Mouse (Mus musculus): Measurements from ENCODE around the gene Mindy1. TPM values are rescaled to one million over a fixed set of nuclear protein-coding genes. Genes with fewer than 3 reads are reported as not detected.

Gene Mindy1
- 113 TPM for polyA plus RNA-seq (2014; fragmentation: Illumina TruSeq; extraction: RNeasy Lipid Tissue Mini Kit (QIAGEN cat#74804); ENCODE audit: low read depth, low replicate concordance)

GRCm38 (mm10) chr3:95281216-95282126 lies at the start of gene Mindy1, which contains the start of gene Prune1:
Gene Mindy1, plus strand, starts transcription at chr3:95281345.
Gene Prune1, minus strand, starts transcription at chr3:95282076.

GRCm38 (mm10) chr3:95241498-95241897 lies 39.6 kb upstream of the Mindy1 start, which contains the start of gene Gm128:
Gene Gm128, minus strand, starts transcription at chr3:95241598.

GRCm38 (mm10) chr3:95250783-95251424 lies 30.2 kb upstream of the Mindy1 start, which contains the start of gene Bnipl:
Gene Bnipl, minus strand, starts transcription at chr3:95251193.

GRCm38 (mm10) chr3:95307100-95307499 lies 26.0 kb downstream of the Mindy1 start, which contains the start of gene Anxa9:
Gene Anxa9, minus strand, starts transcription at chr3:95307176.

GRCm38 (mm10) chr3:95314486-95315093 lies 33.4 kb downstream of the Mindy1 start, which contains the start of gene Cers2:
Gene Cers2, plus strand, starts transcription at chr3:95314791.

Other genes starting within 250 kb of the Mindy1 start
- gene Psmd4, start 238.7 kb upstream of the Mindy1 start, polyA plus RNA-seq (2014; fragmentation: Illumina TruSeq; extraction: RNeasy Lipid Tissue Mini Kit (QIAGEN cat#74804); ENCODE audit: low read depth, low replicate concordance) = 10.4 TPM
- 14.5 TPM for gene Pip5k1a, start 174.4 kb upstream of the Mindy1 start, polyA plus RNA-seq (2014; fragmentation: Illumina TruSeq; extraction: RNeasy Lipid Tissue Mini Kit (QIAGEN cat#74804); ENCODE audit: low read depth, low replicate concordance)
- gene Vps72, start 170.3 kb upstream of the Mindy1 start, polyA plus RNA-seq (2014; fragmentation: Illumina TruSeq; extraction: RNeasy Lipid Tissue Mini Kit (QIAGEN cat#74804); ENCODE audit: low read depth, low replicate concordance) = 33.0 TPM
- 3.4 TPM for gene Tmod4, start 156.9 kb upstream of the Mindy1 start, polyA plus RNA-seq (2014; fragmentation: Illumina TruSeq; extraction: RNeasy Lipid Tissue Mini Kit (QIAGEN cat#74804); ENCODE audit: low read depth, low replicate concordance)
- gene Scnm1, start 147.3 kb upstream of the Mindy1 start, polyA plus RNA-seq (2014; fragmentation: Illumina TruSeq; extraction: RNeasy Lipid Tissue Mini Kit (QIAGEN cat#74804); ENCODE audit: low read depth, low replicate concordance) = 20.0 TPM
- gene Lysmd1, start 147.3 kb upstream of the Mindy1 start, polyA plus RNA-seq (2014; fragmentation: Illumina TruSeq; extraction: RNeasy Lipid Tissue Mini Kit (QIAGEN cat#74804); ENCODE audit: low read depth, low replicate concordance) = 1.8 TPM
- not detected for gene Tnfaip8l2, start 139.0 kb upstream of the Mindy1 start, polyA plus RNA-seq (2014; fragmentation: Illumina TruSeq; extraction: RNeasy Lipid Tissue Mini Kit (QIAGEN cat#74804); ENCODE audit: low read depth, low replicate concordance)
- gene Sema6c, start 120.9 kb upstream of the Mindy1 start, polyA plus RNA-seq (2014; fragmentation: Illumina TruSeq; extraction: RNeasy Lipid Tissue Mini Kit (QIAGEN cat#74804); ENCODE audit: low read depth, low replicate concordance) = not detected
- 53.4 TPM for gene Gabpb2, start 63.4 kb upstream of the Mindy1 start, polyA plus RNA-seq (2014; fragmentation: Illumina TruSeq; extraction: RNeasy Lipid Tissue Mini Kit (QIAGEN cat#74804); ENCODE audit: low read depth, low replicate concordance)
- gene Cdc42se1, start 52.6 kb upstream of the Mindy1 start, polyA plus RNA-seq (2014; fragmentation: Illumina TruSeq; extraction: RNeasy Lipid Tissue Mini Kit (QIAGEN cat#74804); ENCODE audit: low read depth, low replicate concordance) = 18.0 TPM
- 40.5 TPM for gene Mllt11, start 49.2 kb upstream of the Mindy1 start, polyA plus RNA-seq (2014; fragmentation: Illumina TruSeq; extraction: RNeasy Lipid Tissue Mini Kit (QIAGEN cat#74804); ENCODE audit: low read depth, low replicate concordance)
- gene Gm128, start 39.7 kb upstream of the Mindy1 start, polyA plus RNA-seq (2014; fragmentation: Illumina TruSeq; extraction: RNeasy Lipid Tissue Mini Kit (QIAGEN cat#74804); ENCODE audit: low read depth, low replicate concordance) = not detected
- 1.4 TPM for gene Bnipl, start 30.2 kb upstream of the Mindy1 start, polyA plus RNA-seq (2014; fragmentation: Illumina TruSeq; extraction: RNeasy Lipid Tissue Mini Kit (QIAGEN cat#74804); ENCODE audit: low read depth, low replicate concordance)
- 7.0 TPM for gene Prune1, start 731 bp downstream of the Mindy1 start, polyA plus RNA-seq (2014; fragmentation: Illumina TruSeq; extraction: RNeasy Lipid Tissue Mini Kit (QIAGEN cat#74804); ENCODE audit: low read depth, low replicate concordance)
- not detected for gene Anxa9, start 25.8 kb downstream of the Mindy1 start, polyA plus RNA-seq (2014; fragmentation: Illumina TruSeq; extraction: RNeasy Lipid Tissue Mini Kit (QIAGEN cat#74804); ENCODE audit: low read depth, low replicate concordance)
- 83.0 TPM for gene Cers2, start 33.4 kb downstream of the Mindy1 start, polyA plus RNA-seq (2014; fragmentation: Illumina TruSeq; extraction: RNeasy Lipid Tissue Mini Kit (QIAGEN cat#74804); ENCODE audit: low read depth, low replicate concordance)
- gene Setdb1, start 75.9 kb downstream of the Mindy1 start, polyA plus RNA-seq (2014; fragmentation: Illumina TruSeq; extraction: RNeasy Lipid Tissue Mini Kit (QIAGEN cat#74804); ENCODE audit: low read depth, low replicate concordance) = 20.2 TPM
- gene 4930558C23Rik, start 121.5 kb downstream of the Mindy1 start, polyA plus RNA-seq (2014; fragmentation: Illumina TruSeq; extraction: RNeasy Lipid Tissue Mini Kit (QIAGEN cat#74804); ENCODE audit: low read depth, low replicate concordance) = not detected
- 62.1 TPM for gene Arnt, start 153.0 kb downstream of the Mindy1 start, polyA plus RNA-seq (2014; fragmentation: Illumina TruSeq; extraction: RNeasy Lipid Tissue Mini Kit (QIAGEN cat#74804); ENCODE audit: low read depth, low replicate concordance)
- gene Ctsk, start 217.9 kb downstream of the Mindy1 start, polyA plus RNA-seq (2014; fragmentation: Illumina TruSeq; extraction: RNeasy Lipid Tissue Mini Kit (QIAGEN cat#74804); ENCODE audit: low read depth, low replicate concordance) = 4.4 TPM
- gene Ctss, start 245.4 kb downstream of the Mindy1 start, polyA plus RNA-seq (2014; fragmentation: Illumina TruSeq; extraction: RNeasy Lipid Tissue Mini Kit (QIAGEN cat#74804); ENCODE audit: low read depth, low replicate concordance) = 858 TPM

Data from sigmoid colon, adult 10 weeks (tissue).